Mouse (Mus musculus) MEL (cell line): ENCODE measurements around the gene 9430097D07Rik. TPM values are rescaled to one million over a fixed set of nuclear protein-coding genes. Genes with fewer than 3 reads are reported as not detected.

Experiments
- DNase-seq: peaks from one replicate; pipeline ENCODE4 v3.0.0; 2011; ENCODE audit warnings: low read depth, low spot score
- H3K27ac ChIP-seq: 2 replicates; pipeline ENCODE4 v1.5.1; 2012; ENCODE audit warnings: low read depth, mild to moderate bottlenecking, control low read depth, low read length, moderate library complexity; ENCODE audit not compliant: control insufficient read depth
- H3K27me3 ChIP-seq, 2 experiments: fragments of 150-350 bp in 1 of 2; sonication (generic) in 1 of 2; 2 replicates each; pipeline ENCODE4 v1.6.1; 2012; ENCODE audit warnings: low read length in 2 of 2, mild to moderate bottlenecking in 2 of 2, improper control_type of control experiment in 1 of 2, moderate library complexity in 1 of 2; ENCODE audit not compliant: insufficient read depth in 2 of 2, control insufficient read depth in 1 of 2
- H3K36me3 ChIP-seq, 2 experiments: 2 replicates each; pipeline ENCODE4 v1.6.1; 2012 to 2014; ENCODE audit warnings: low read length in 2 of 2, improper control_type of control experiment in 1 of 2, inconsistent platforms in 1 of 2, mild to moderate bottlenecking in 1 of 2; ENCODE audit not compliant: insufficient read depth in 2 of 2, control insufficient read depth in 1 of 2
- H3K4me1 ChIP-seq, 2 experiments: fragments of 150-350 bp in 1 of 2; sonication (generic) in 1 of 2; 2 replicates each; pipeline ENCODE4 v1.6.1; 2012; ENCODE audit warnings: low read length in 2 of 2, improper control_type of control experiment in 1 of 2, mild to moderate bottlenecking in 1 of 2; ENCODE audit not compliant: insufficient read depth in 2 of 2, control insufficient read depth in 1 of 2
- H3K4me3 ChIP-seq, 2 experiments: fragments of 150-350 bp in 1 of 2; sonication (generic) in 1 of 2; 2 replicates each; pipeline ENCODE4 v1.5.1; 2012; ENCODE audit warnings: low read depth in 2 of 2, low read length in 2 of 2, mild to moderate bottlenecking in 2 of 2, moderate library complexity in 2 of 2, control low read depth in 1 of 2, improper control_type of control experiment in 1 of 2; ENCODE audit not compliant: control insufficient read depth in 1 of 2, insufficient read depth in 1 of 2
- H3K79me2 ChIP-seq: 2 replicates; pipeline ENCODE4 v1.6.1; 2012; ENCODE audit warnings: mild to moderate bottlenecking, low read length, moderate library complexity; ENCODE audit not compliant: control insufficient read depth, poor library complexity, insufficient read depth
- H3K9ac ChIP-seq: 2 replicates; pipeline ENCODE4 v1.6.1; 2012; ENCODE audit warnings: low read depth, mild to moderate bottlenecking, control low read depth, low read length, moderate library complexity; ENCODE audit not compliant: control insufficient read depth, poor library complexity, severe bottlenecking
- H3K9me3 ChIP-seq: fragments of 150-350 bp; sonication (generic); replicated peaks from 2 replicates; pipeline ENCODE4 v1.6.1; 2012; ENCODE audit warnings: mild to moderate bottlenecking, low read length, improper control_type of control experiment, moderate library complexity; ENCODE audit not compliant: insufficient read depth
- GATA1 ChIP-seq: IDR thresholded peaks from 2 replicates; pipeline ENCODE4 v1.6.1; 2011; ENCODE audit warnings: low read depth, low read length, improper control_type of control experiment
- HCFC1 ChIP-seq: IDR thresholded peaks from 2 replicates; pipeline ENCODE4 v1.6.1; 2012; ENCODE audit warnings: low read depth, mild to moderate bottlenecking, inconsistent platforms, low read length, improper control_type of control experiment, moderate library complexity
- MEF2A ChIP-seq: IDR thresholded peaks from 2 replicates; pipeline ENCODE4 v1.6.1; 2014; ENCODE audit warnings: low read depth, mild to moderate bottlenecking, inconsistent platforms, low read length, improper control_type of control experiment; ENCODE audit not compliant: poor library complexity, insufficient replicate concordance, severe bottlenecking; ENCODE audit errors: extremely low read depth
- MYC ChIP-seq: IDR thresholded peaks from 2 replicates; pipeline ENCODE4 v1.6.1; 2011; ENCODE audit warnings: low read depth, mild to moderate bottlenecking, low read length, improper control_type of control experiment, moderate library complexity
- POLR2A ChIP-seq, 2 experiments: IDR thresholded peaks; 2 replicates each; pipeline ENCODE4 v1.6.1; 2011 to 2012; ENCODE audit warnings: low read length in 2 of 2, mild to moderate bottlenecking in 2 of 2, control low read depth in 1 of 2, improper control_type of control experiment in 1 of 2, low read depth in 1 of 2, moderate library complexity in 1 of 2; ENCODE audit not compliant: control insufficient read depth in 1 of 2, insufficient read depth in 1 of 2, poor library complexity in 1 of 2
- POLR2AphosphoS5 ChIP-seq: IDR thresholded peaks from 2 replicates; pipeline ENCODE4 v1.6.1; 2012; ENCODE audit warnings: low read depth, borderline replicate concordance, mild to moderate bottlenecking, inconsistent platforms, low read length, moderate library complexity, mixed read lengths
- RAD21 ChIP-seq: IDR thresholded peaks from 2 replicates; pipeline ENCODE4 v1.6.1; 2011; ENCODE audit warnings: mild to moderate bottlenecking, low read depth, low read length, improper control_type of control experiment
- RCOR1 ChIP-seq: IDR thresholded peaks from 2 replicates; pipeline ENCODE4 v1.6.1; 2012; ENCODE audit warnings: low read depth, mild to moderate bottlenecking, inconsistent platforms, low read length, improper control_type of control experiment
- SIN3A ChIP-seq: IDR thresholded peaks from 2 replicates; pipeline ENCODE4 v1.6.1; 2012; ENCODE audit warnings: low read length, improper control_type of control experiment, inconsistent platforms
- USF1 ChIP-seq: IDR thresholded peaks from 2 replicates; pipeline ENCODE4 v1.6.1; 2014; ENCODE audit warnings: low read depth, mild to moderate bottlenecking, inconsistent platforms, low read length, improper control_type of control experiment, moderate library complexity
- polyA plus RNA-seq, 2 experiments: library from polyadenylated mRNA; stranded (reverse) in 1 of 2; unstranded in 1 of 2; fragments of >175 nt in 1 of 2; fragments of >200 nt in 1 of 2; gene quantifications; 2 replicates each; pipeline versions ENCODE4 v1.2.1 to v1.2.4; 2012; ENCODE audit warnings: low replicate concordance in 2 of 2, low read depth in 1 of 2; ENCODE audit not compliant: insufficient read length in 2 of 2, insufficient read depth in 1 of 2, missing spikeins in 1 of 2
- total RNA-seq: library from RNA; depleted of rRNA; stranded (reverse); fragments of 300-350 nt; gene quantifications from 2 replicates; pipeline ENCODE4 v1.2.3, GENCODE M21; 2012

The 9430097D07Rik gene
- total and polyA plus RNA-seq, 3 experiments: 0.11 to 0.12 TPM; not detected in 1

DNA sequence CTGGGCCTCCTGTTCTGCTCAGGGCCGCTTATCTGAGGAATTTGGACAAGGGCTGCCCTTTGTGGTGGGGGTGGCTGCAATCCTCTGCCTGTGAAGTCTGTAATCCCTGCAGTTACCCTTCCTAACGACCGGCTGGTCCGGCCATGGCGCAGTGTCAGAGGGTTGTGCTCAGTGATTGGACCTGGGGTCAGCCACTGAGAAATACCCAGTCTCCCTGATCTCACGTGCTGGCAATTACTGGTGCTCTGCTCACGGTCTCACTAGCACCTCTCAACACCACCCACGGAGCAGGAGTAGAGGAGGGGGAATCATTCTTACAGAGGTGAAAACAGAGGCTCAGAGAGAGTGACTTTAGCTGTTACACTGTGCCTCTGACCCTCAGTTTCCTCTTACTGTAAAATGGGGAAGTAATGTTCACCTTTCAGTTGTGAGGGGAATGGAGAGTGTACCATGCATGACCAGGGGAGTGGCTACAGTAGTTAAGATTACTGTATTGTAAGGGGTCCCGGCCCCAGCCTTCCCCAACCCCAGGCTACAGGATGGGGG lies 38.1 kb downstream of the 9430097D07Rik start:
- peak; percentile 57 for DNase-seq

DNA sequence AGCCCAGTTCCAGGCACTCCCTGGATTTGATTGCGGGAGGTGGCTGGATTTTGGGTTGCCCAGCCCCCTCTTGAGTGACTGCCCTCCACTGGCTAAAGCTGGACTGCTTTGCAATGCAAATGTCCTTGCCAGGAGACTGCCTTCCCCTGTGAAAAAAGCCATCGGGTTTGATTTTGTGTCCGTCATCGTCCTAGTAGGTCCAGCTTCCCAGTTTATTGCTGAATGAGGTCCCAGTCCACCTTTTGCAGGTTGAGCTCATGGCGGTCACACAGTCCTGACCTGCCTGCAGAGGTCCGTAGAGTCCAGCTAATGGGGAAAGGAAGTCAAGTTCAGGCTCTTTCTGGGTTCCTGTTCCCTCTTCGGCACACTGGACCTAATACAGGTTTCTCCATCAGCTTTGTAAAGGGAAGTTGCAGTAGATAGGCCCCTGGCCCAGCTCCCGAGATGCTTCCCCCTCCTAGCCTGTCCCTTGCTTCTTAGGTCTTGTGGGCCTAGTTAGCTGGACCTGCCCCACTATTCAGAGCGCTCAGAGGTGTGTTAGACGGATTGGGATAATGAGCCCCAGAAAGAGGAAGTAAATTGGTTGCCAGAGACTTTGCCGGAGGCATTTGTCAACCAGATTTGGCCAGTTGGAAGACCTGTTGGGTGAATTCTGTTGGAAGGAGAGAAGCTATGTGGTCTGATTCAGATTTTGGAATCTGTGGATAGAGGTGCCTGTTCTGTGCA lies 38.7 kb downstream of the 9430097D07Rik start:
- Histone ChIP-seq H3K27ac (peak overlapping the region; percentile 4; the same call in 1 of the 2 replicates), H3K4me1 (peaks cover 10 to 25% of the 10 kb centered on the region in 2 experiments), H3K9me3 (no peaks in the 10 kb centered on the region), H3K9ac (0 out of 2 replicates have a peak overlapping the region, but pooled peaks have one; percentile 17)
- DNase-seq: peak; percentile 83
- TF ChIP-seq RCOR1: peak; percentile 80
- no peak for TF ChIP-seq MEF2A
- TF ChIP-seq SIN3A: 0 out of 2 replicates have a peak, but pooled peaks have one; percentile 17
- 0 out of 2 replicates have a peak, but pooled peaks have one; percentile 19 for TF ChIP-seq MYC
- TF ChIP-seq, all 39 proteins: peak for 3
- H3K36me3 ChIP-seq: peaks cover 0 to 15% of the 10 kb centered on the region in 2 experiments; a peak in 2 of 4 replicates
- no peaks in the 10 kb centered on the region for H3K27me3 ChIP-seq
- peak overlapping the region; percentile 18 to 27; a peak in 3 of 4 replicates for H3K4me3 ChIP-seq
- H3K79me2 ChIP-seq: no peaks in the 10 kb centered on the region; the same call in 1 of the 2 replicates

More for the DNA sequence above, 38.1 kb downstream of the 9430097D07Rik start:
- H3K4me1 ChIP-seq: peaks cover 10 to 25% of the 10 kb centered on the region in 2 experiments
- TF ChIP-seq HCFC1 (no peak), RCOR1 (peak; percentile 35; the same call in 1 of the 2 replicates), POLR2AphosphoS5 (no peak), GATA1 (no peak), USF1 (no peak)
- TF ChIP-seq, all 39 proteins: peak for 1
- H3K27me3 ChIP-seq: no peaks in the 10 kb centered on the region
- H3K79me2 ChIP-seq: no peaks in the 10 kb centered on the region; the same call in 1 of the 2 replicates
- no peak overlapping the region; a peak in 1 of 4 replicates for H3K4me3 ChIP-seq
- H3K9me3 ChIP-seq: no peaks in the 10 kb centered on the region
- no peak overlapping the region for H3K9ac ChIP-seq
- H3K36me3 ChIP-seq: peaks cover 0 to 15% of the 10 kb centered on the region in 2 experiments; a peak in 2 of 4 replicates
- H3K27ac ChIP-seq: 0 out of 2 replicates have a peak overlapping the region, but pooled peaks have one; percentile 15

DNA sequence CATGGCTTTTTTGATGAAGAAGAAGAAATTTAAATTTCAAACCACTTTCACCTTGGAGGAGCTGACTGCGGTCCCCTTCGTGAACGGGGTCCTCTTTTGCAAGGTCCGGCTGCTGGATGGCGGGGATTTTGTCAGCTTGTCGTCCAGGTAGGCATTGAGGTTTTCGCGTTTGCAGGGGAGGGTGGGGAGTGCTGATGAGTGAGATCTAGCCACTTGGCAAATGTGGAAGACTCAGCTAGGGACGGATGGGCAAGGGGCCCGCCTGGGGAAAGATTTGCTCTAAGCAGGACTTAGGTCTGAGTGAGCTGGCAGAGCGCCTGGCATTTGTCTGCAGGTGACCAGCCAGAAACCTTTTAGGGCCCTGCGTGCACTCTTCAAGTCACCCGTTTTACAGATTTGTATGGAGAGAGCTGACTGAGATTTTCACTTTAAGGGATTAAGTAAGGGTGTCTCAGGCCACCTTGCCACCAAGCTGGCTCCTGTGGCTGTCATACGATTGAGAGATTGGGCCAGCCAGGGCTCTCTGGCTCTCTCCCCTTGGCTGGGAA lies 39.3 kb downstream of the 9430097D07Rik start:
- DNase-seq: peak; percentile 27
- Histone ChIP-seq H3K36me3 (peaks cover 0 to 15% of the 10 kb centered on the region in 2 experiments; a peak in 2 of 4 replicates), H3K4me1 (peaks cover 10 to 25% of the 10 kb centered on the region in 2 experiments), H3K9ac (peak overlapping the region; percentile 72; the same call in 1 of the 2 replicates), H3K4me3 (peak overlapping the region; percentile 68 to 95), H3K9me3 (no peaks in the 10 kb centered on the region), H3K27me3 (no peaks in the 10 kb centered on the region), H3K79me2 (no peaks in the 10 kb centered on the region; the same call in 1 of the 2 replicates), H3K27ac (no peak overlapping the region)
- TF ChIP-seq MYC (no peak), POLR2A (IDR thresholded peaks at IDR 0.05; ENCODE audit: control insufficient read depth in 1 of 2, insufficient read depth in 1 of 2, low read depth in 1 of 2, low read length in 2 of 2, poor library complexity in 1 of 2) (no peak), POLR2AphosphoS5 (no peak), RAD21 (no peak)
